Mouse (Mus musculus) lung, postnatal 4 days (tissue): ENCODE measurements around the gene Sik2.
A peak's percentile ranks its signal among the peaks of the same experiment; 100 is the strongest.

Experiments
- DNase-seq, 2 experiments: peaks; one replicate each; pipeline ENCODE4 v3.0.0; 2021

Gene Sik2

DNA sequence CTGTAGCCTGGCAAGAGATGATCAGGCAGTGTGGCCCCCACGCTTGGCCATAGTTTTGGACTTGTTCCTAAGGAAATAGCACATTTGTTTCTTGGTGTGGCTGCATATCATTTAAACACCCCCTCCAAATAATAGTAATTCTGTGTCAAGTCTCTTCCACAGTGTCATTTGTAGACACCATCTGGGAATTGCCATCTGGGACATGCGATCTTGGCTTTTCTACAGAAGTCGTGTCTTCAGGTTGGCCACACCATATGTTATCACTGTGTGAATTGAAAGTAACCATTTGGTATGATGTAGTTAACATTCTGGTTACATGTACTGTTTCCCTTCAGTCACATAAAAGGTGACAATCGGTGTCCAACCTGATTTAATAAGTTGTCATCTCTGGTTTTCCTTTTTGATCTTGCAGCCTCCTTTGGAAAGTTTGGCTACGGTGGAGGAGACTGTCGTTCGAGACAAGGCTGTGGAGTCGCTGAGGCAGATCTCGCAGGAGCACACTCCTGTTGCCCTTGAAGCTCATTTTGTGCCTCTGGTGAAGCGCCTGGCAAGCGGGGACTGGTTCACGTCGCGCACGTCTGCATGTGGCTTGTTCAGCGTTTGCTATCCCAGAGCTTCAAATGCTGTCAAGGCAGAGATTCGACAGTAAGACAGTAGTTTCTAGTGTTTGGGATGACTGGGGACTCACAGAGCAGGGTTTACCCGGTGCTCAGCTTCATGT lies 147.6 kb downstream of the Sik2 start:
- DNase-seq, result no peak

DNA sequence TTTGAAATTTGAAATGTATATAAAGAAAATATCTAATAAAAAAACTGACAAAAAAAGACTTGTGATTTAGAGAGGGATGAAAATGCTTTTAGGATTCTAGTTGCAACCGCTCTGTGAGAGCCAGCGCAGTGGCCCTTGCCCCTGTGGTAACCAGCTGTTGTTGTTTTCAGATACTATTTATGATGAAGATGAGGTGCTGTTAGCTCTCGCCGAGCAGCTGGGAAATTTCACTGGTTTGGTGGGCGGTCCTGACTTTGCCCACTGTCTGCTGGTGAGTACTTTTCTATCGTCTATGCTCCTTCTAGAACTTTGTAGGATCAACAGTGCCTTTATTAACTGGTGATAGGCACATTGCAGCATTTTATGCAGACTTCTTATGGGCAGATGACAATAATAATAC lies 150.2 kb downstream of the Sik2 start:
- peak; percentile 39 to 82 for DNase-seq

- no peak for DNase-seq
These were observed 151.7 kb downstream of the Sik2 start for GRCm38 (mm10) chr9:50857082-50857641.

GRCm38 (mm10) chr9:50856341-50857081 lies 152.4 kb downstream of the Sik2 start:
- DNase-seq, result peak; percentile 95 to 97

DNA sequence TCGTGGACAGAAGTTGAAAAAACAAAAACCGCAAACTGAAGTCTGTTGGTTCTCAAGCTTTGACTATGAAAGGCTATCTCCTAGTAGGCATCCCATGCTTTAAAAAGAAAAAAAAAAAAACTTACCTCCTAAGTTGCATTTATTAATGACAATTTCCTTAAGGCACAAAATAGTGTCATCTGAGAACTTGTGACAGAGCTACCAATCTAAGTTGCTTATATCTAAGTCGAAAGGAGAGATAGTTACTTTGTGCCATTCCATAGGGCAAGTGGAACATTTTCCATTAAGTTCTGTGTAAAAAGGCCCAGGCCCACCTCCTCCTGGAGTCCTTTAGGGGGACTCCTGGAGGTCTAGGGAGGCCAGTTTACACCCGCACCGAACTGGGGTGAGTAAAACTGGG lies 153.1 kb downstream of the Sik2 start:
- no peak for DNase-seq

DNA sequence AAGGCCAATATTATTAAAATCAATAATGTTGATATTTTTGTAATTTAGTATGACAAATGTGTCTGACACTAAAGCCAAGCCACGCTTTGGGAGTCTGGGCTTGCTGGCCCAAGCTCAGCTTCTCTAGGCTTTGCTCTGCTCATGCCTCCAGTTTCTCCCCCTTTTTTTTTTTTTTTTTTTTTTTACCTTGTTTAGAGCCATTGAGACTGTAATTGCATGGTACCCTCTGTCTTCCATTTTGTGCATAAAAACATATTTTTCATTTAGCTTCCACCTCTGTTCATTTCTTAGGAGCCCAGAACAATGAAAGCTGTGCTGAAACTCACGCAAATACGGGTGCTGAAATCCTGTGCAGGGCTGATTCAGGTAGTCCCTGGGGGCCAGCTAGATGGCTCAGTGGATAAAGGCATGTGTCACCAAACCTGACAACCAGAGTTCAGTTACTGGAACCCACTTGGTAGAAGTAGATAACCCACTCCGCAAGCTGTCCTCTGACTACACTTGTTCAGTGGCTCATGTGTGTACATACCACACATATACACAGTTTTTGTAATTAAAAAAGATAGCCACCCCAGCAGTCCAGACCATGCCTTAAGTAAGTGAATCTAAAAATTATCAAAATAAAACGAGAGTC lies 153.6 kb downstream of the Sik2 start:
- no peak for DNase-seq

DNA sequence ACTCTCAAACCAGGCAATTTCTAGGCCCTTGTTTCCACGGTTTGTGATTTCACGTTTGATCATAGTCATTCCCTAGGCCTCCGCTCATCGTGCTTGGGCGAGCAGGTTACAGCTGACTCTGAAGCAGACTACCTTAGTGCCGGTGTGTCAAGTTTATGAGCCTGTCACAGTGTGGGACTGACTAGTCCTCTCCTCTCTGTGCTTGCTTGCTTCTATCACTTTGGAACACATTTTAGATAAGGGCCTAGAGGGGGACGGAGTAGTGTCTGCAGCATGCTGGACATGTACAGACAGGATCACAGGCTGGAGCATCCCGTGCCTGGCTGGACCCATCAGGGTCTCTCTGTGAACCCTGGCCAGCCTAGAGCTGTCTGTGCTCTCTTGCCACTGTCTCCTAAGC lies 154.5 kb downstream of the Sik2 start:
- DNase-seq, result no peak

DNA sequence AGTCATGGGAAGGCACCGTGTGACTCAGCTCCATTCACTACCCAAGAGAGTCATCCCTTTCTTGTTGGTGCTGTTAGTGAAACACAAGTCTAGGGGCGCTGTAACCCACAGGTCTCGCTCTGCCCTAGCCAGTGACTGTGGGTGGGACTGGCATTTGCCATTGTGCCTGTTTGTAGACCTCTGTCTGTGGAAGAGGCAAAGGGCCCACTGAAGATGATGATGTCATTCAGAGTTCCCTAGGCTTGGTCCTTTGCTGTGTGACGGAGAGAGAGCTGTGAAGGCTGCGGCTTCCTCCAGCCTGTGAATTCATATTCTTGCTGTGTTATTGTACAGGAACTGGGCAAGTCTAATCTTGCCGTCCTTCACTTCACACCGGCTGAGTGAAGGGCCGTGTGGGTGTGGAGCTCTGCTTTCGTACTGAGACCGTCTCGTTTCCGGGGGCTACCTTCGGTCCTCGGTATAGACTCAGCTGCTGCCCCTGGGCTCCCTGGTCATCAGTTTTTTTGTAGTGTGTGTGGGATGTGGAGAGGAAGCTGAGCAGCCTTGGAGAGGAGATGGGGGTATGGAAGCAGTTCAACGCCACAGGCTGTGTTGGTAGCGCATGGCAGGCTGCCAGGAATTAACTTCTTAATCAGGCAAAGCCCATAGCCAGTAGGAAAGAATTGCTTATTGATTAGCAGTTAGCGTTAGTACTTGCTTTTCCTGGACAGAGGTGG lies 156.1 kb downstream of the Sik2 start:
- DNase-seq, result no peak

DNA sequence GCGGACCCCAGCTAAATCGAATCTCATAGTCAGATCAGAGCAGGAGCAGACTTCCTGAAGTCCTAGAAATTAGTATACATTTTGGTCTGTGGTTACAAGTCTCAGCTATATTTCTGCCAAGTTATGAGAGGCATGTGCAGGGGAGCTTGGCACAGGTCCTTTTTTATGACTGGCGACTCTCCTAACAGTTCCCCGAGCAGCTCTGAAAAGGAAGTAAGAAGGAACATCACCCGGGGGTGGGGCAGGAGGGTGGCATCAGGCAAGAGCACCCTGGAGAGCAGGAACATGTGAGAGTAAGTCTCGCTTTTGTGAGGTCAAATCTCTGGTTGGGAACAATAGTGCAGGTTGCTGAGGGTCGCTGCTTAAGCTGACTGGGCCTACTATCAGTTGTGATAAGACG lies 158.2 kb downstream of the Sik2 start:
- peak in 1 of 2 experiments; percentile 46 for DNase-seq

- peak in 1 of 2 experiments; percentile 37 for DNase-seq
These were observed 158.6 kb downstream of the Sik2 start for GRCm38 (mm10) chr9:50850271-50850670.

DNA sequence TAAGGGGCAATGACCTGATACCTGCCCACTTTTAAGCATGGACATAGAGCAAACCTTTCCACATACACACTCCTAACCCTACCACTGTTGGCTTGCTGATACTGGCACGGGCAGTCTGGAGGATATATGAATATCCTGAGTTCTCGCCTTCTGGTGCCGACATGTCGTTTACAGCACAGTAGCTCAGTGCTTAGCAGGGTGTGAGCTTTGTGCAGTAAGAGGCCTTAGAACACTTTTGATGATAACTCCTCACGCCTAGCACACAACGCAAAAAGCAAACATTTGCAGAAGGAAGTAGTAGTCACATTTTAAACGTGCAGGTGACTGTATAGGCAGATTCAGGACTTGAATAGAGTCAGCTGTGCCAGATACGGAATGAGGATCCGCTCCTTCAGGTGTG lies 159.1 kb downstream of the Sik2 start:
- no peak for DNase-seq

DNA sequence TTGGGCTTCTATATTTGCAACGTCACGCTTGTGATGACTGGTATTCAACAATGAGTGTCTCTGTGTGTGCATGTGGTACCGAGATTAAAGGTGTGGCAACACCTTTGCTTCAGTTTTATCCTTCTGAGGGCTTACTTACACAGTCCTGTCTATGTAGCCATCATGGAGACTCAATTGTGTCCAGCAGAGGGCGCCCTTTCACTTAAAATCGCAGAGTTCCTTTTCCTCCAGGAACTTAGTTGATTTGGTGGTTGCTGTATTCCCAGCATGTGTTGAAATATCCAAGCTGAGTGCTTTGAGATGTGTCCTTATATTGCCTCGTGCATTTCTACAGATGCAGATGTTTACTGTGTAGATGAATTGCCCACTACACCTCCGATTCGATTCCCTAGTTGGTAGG lies 159.6 kb downstream of the Sik2 start:
- peak; percentile 84 to 92 for DNase-seq

GRCm38 (mm10) chr9:50848821-50849220 lies 160.1 kb downstream of the Sik2 start:
- DNase-seq, result no peak

DNA sequence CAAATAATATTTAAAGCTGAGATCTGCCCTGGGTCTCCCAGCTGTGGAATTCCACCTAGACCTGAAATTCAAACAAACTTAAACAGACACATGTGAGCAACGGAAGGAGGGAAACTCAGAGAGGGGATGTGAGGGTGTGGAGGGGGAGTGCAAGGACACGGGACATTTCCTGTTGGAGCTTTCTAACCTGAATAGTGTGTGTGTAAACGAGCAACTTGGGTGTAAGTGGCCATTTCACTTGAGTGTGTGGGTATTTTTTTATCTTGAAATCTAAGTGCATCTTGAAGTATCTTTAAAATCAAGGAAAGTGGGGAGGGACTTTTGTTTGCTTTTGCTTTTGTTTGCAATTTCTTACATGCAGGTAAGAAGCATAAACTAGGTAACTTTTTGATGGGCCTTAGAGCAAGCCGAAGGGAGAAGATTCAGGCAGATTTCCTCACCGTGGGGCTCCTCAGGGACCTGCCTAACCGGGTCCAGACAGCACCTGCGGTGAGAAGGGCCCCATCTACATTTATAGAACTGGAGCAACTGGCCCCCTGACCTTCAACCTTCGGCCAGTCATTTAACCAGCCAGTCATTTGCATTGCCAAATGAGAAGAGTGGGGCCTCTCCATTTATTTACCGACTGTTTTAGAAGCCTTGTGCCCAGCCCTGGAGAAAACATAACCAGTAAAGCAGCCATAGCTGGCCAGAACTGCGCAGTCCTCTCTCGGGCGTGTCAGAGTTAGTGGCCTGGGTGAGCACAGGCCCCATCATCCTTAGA lies 161.1 kb downstream of the Sik2 start:
- peak in 1 of 2 experiments; percentile 42 for DNase-seq

DNA sequence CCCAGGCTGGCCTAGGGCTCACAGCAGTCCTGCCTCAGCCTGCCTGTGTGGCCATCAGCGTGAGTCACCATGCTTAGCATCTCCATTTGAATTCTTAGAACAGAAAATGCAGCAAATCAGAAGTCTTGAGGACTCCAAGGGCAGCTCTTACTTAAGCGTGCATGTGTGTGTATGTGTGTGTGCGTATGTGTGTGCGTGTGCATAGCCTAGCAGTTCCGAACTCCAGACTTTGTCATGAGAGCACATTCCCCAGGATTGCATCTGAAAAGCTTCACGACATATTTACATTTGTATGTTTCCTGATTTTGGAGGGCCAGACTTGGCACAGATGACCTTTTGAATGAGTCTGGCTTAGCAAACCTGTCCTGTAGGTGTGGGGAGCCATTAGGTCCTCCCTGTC lies 161.7 kb downstream of the Sik2 start:
- DNase-seq, result peak in 1 of 2 experiments; percentile 25

DNA sequence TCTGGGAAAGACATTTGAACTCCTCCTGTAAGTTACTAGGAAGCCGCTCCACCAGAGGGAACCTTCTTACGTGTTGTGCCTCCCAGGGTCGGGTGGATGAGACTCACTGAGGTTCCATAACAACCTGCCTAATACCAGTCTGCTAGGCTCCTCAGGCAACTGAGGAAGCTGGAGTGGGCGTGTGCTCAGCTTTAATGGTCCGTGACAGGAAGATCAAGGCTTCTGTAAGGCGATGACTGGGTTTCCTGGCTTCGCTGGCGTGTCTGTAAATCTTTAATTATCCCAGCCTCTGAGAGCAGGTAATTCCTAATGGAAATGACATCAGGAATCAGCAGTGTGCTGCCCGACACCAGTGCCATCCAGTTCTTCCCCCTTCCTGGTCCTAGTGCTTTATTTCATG lies 163.3 kb downstream of the Sik2 start:
- DNase-seq, result no peak

DNA sequence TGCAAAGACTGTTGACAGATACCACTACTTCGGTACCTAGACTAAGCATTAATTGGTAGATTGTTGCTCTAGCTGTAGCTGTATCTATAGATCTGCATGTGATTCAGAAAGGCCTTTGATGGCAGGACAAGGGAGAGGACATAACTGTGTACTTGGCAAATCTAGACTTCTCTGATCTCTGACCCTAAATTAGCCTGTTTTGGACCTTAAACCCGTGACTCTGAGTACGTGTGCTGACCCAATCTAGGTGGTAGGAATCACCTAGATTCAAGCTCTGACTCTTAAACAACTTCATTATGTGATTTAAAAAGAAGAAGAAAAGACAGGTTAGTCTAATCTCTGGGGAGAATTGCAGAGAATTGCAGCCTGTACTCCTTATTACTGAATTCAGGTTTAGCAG lies 163.8 kb downstream of the Sik2 start, which contains the start of gene Ppp2r1b:
Gene Ppp2r1b, plus strand, starts transcription at position 221 of the 400 bp plus-strand sequence.
- DNase-seq, result no peak
